Mouse (Mus musculus) kidney, embryonic 15.5 days (tissue): ENCODE data around the gene Pkdrej. TPM values are rescaled to one million over a fixed set of nuclear protein-coding genes. Genes with fewer than 3 reads are reported as not detected.
"Not testable (repeated sequence)": the region's sequence is repeated elsewhere in the genome, so short reads cannot be mapped to it uniquely, and the experiment has no call there.

Source experiments
- ATAC-seq: fragments of 200-750 bp; cut with Nextera tagmentation; replicated peaks from 2 replicates; pipeline ENCODE4 v1.8.0; 2017; ENCODE audit warnings: moderate TSS enrichment; ENCODE audit not compliant: low FRiP score
- H3K27ac ChIP-seq: fragments of 300-500 bp; sonication (generic); 2 replicates; pipeline ENCODE4 v1.5.1; 2015; ENCODE audit warnings: mild to moderate bottlenecking, inconsistent platforms
- H3K27me3 ChIP-seq: fragments of 300-500 bp; sonication (generic); 2 replicates; pipeline ENCODE4 v1.6.1; 2015; ENCODE audit warnings: inconsistent platforms
- H3K36me3 ChIP-seq: fragments of 300-500 bp; sonication (generic); 2 replicates; pipeline ENCODE4 v1.6.1; 2015; ENCODE audit warnings: inconsistent platforms
- H3K4me1 ChIP-seq: fragments of 300-500 bp; sonication (generic); 2 replicates; pipeline ENCODE4 v1.6.1; 2015; ENCODE audit warnings: inconsistent platforms
- H3K4me2 ChIP-seq: fragments of 300-500 bp; sonication (generic); 2 replicates; pipeline ENCODE4 v1.6.1; 2015; ENCODE audit warnings: moderate library complexity, mild to moderate bottlenecking, inconsistent platforms
- H3K4me3 ChIP-seq: fragments of 300-500 bp; sonication (generic); replicated peaks from 2 replicates; pipeline ENCODE4 v1.5.1; 2015; ENCODE audit warnings: mild to moderate bottlenecking, inconsistent platforms
- H3K9ac ChIP-seq: fragments of 300-500 bp; sonication (generic); 2 replicates; pipeline ENCODE4 v1.6.1; 2015; ENCODE audit warnings: mild to moderate bottlenecking, inconsistent platforms
- H3K9me3 ChIP-seq: fragments of 300-500 bp; sonication (generic); replicated peaks from 2 replicates; pipeline ENCODE4 v1.6.1; 2016; ENCODE audit warnings: inconsistent platforms
- WGBS: fragments of 180-500 bp; shearing (Covaris S2); methylation state at CpG from one replicate; pipeline ENCODE4 v1.1.7; 2015; ENCODE audit warnings: mixed read lengths; 5-methylcytosine and 5-hydroxymethylcytosine counted together
- polyA plus RNA-seq: library from polyadenylated mRNA; unstranded; fragments of >200 nt; fragmentation: Nextera tagmentation; extraction: Ambion mirVana; gene quantifications from 2 replicates; pipeline ENCODE4 v1.2.1, GENCODE M21; 2015

The Pkdrej gene
- 0.14 and 0.15 TPM in 2 replicates for polyA plus RNA-seq

DNA sequence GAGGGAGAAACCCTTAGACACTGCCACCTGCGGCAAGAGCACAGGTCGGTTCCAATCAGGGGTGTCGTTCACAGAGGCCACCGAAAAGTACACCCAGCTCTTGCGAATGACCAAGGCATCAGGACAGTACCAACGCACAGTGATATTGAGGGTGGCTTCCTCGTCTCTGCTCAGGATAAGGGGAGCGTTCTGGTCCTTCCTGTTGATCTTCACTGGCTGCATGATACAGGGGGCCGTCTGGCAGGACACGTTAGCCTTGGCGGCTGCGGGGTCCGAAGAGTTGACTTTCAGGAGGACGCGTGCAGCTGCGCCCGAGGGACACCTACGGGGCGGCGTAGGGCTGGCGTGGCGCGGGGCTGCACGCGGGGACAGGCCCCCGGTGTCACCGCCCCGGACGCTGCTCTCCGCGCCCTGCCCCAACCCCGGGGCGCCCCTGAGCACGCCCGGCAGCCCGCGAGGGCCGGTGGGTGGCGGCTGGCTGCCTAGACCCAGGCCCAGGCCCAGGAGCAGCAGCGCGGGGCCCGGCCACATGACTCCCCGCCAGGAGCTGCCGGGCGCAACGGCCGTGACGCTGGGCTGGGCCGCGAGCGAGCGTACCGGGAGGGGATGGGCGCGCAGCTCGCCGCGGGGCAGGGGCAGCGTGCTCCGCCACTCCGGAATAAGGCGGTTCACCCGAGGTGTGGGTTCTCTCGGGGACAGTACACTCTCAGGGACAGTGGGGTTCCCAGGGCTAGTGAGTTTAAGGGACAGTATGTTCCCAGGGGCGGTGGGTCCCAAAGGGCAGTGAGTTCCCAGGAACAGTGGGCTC, at the start of gene Pkdrej:
Gene Pkdrej (minus strand): TSS at position 532 of the 808 bp plus-strand sequence.
- peak; percentile 85 for ATAC-seq
- Histone ChIP-seq H3K27ac (no peak within 1 kb of the TSS), H3K27me3 (peaks cover 22% of the 10 kb centered on the region), H3K36me3 (no peaks in the 10 kb centered on the region), H3K4me2 (peak within 1 kb of the TSS; percentile 99), H3K9ac (peak within 1 kb of the TSS; percentile 63), H3K4me3 (peak within 1 kb of the TSS; percentile 54), H3K4me1 (peaks cover 15% of the 10 kb centered on the region), H3K9me3 (peaks cover 9% of the 10 kb centered on the region)
- 1% methylated on average over 57 of the region's 65 CpGs for WGBS

DNA sequence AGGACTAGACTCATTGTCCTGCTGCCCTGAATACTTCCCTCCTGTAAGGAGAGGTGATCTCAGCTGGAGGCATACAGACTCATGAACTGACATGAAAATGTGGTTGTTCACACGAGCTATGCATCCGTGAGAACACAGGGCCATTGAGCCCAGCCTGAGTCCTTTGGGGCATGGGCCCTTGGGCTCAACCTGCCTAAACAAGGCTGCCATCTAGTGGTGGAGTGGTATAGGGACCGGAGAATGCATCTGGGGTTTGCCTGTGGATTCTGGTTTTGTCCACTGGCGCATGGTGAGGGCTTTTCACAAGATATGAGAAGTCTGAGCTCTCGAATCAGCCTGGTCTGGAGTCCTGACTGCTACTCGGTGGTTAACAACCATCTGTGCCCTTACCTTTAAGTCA, 46.2 kb upstream of the Pkdrej start:
- Histone ChIP-seq H3K4me3 (no peak overlapping the region), H3K36me3 (peaks cover 91% of the 10 kb centered on the region), H3K9me3 (no peaks in the 10 kb centered on the region), H3K9ac (no peak overlapping the region), H3K27me3 (no peaks in the 10 kb centered on the region), H3K4me2 (no peak overlapping the region), H3K27ac (no peak overlapping the region), H3K4me1 (no peaks in the 10 kb centered on the region)
- 55% methylated on average over 6 of the region's 6 CpGs for WGBS
- ATAC-seq: no peak

DNA sequence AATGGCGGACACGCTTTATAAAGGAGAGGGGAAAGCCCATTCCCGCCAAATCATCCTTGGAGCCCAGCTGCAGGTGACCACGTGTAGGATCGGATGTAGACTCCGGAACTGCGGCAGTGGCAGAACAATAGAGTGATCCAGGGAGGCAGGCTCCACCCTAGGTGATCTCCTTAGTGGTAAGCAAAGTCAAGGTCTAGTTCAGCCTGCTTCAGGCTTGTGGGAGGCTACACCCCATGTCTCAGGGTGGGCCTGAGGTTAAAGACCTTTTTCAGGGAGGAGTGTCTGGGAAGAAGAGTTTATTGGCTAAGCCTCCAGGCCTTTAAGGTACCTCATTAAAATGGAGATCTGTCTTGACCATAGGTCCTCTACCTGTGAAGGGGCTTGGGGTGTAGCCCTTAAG, 44.4 kb upstream of the Pkdrej start:
- not testable (repeated sequence) for H3K4me2 ChIP-seq, H3K27ac ChIP-seq, ATAC-seq, H3K4me3 ChIP-seq, H3K9ac ChIP-seq, H3K9me3 ChIP-seq, H3K4me1 ChIP-seq, H3K27me3 ChIP-seq
- 90% methylated on average over 7 of the region's 7 CpGs for WGBS
- peaks cover 90% of the 10 kb centered on the region for H3K36me3 ChIP-seq

GRCm38 (mm10) chr15:85859490-85860031, 38.0 kb upstream of the Pkdrej start, which contains the start of gene Gtse1:
Gtse1 (plus strand) TSS chr15:85859745.
- Histone ChIP-seq H3K4me3 (peak within 1 kb of the TSS; percentile 69), H3K36me3 (peaks cover 36% of the 10 kb centered on the region), H3K9ac (peak within 1 kb of the TSS; percentile 77), H3K4me2 (peak within 1 kb of the TSS; percentile 89), H3K27ac (peak within 1 kb of the TSS; percentile 83), H3K27me3 (no peaks in the 10 kb centered on the region), H3K9me3 (no peaks in the 10 kb centered on the region), H3K4me1 (peaks cover 25% of the 10 kb centered on the region)
- WGBS: under 1% methylated on average over 42 of the region's 42 CpGs
- ATAC-seq: peak; percentile 98

- Histone ChIP-seq H3K4me2 (peak overlapping the region; percentile 89), H3K27me3 (no peaks in the 10 kb centered on the region), H3K9ac (peak overlapping the region; percentile 77), H3K4me1 (peaks cover 25% of the 10 kb centered on the region), H3K36me3 (peaks cover 31% of the 10 kb centered on the region), H3K9me3 (no peaks in the 10 kb centered on the region), H3K27ac (peak overlapping the region; percentile 83), H3K4me3 (peak overlapping the region; percentile 69)
- peak; percentile 23 for ATAC-seq
- 5% methylated on average over 15 of the region's 15 CpGs for WGBS
Measured at GRCm38 (mm10) chr15:85858980-85859489, 37.5 kb upstream of the Pkdrej start.

- WGBS: 87% methylated on average over 12 of the region's 12 CpGs
- Histone ChIP-seq H3K9me3 (no peaks in the 10 kb centered on the region), H3K27ac (no peak overlapping the region), H3K36me3 (no peaks in the 10 kb centered on the region), H3K9ac (no peak overlapping the region), H3K4me3 (no peak overlapping the region), H3K27me3 (no peaks in the 10 kb centered on the region), H3K4me1 (no peaks in the 10 kb centered on the region), H3K4me2 (no peak overlapping the region)
- ATAC-seq: no peak
Measured at GRCm38 (mm10) chr15:85851656-85852392, 30.3 kb upstream of the Pkdrej start.

- H3K4me1 ChIP-seq: no peaks in the 10 kb centered on the region
- no peak overlapping the region for H3K4me2 ChIP-seq
- H3K9me3 ChIP-seq: no peaks in the 10 kb centered on the region
- no peak overlapping the region for H3K9ac ChIP-seq
- H3K4me3 ChIP-seq: no peak overlapping the region
- no peak overlapping the region for H3K27ac ChIP-seq
- ATAC-seq: no peak
- H3K27me3 ChIP-seq: no peaks in the 10 kb centered on the region
- H3K36me3 ChIP-seq: no peaks in the 10 kb centered on the region
Measured at GRCm38 (mm10) chr15:85845071-85845470, 23.5 kb upstream of the Pkdrej start.

DNA sequence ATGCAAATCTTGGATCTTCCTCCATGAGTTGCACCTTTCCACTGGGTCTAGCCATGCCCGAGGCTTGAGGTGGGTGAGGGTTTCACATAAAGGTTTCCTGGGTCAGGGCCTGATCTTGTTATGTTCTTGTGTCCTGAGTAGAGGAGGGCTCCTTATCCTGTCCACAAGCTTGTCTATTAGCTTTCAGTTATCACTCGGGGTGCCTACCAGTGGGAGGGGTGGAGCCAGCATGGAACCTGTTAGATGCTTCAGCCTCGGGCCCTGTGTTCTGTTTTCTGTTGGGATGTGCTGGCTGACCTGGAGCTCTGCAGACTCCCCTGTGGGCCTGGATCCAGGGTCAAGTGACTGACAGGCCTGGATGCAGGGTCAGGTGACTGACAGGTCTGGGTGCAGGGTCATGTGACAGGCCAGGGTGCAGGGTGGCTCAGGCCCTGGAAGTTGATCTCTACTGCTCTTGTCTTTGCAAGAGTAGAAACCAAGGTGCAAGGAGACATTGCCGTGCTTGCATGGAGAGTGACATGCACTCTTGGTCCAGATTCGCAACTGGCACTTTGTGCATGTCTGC, 20.3 kb upstream of the Pkdrej start:
- no peak overlapping the region for H3K4me3 ChIP-seq
- no peaks in the 10 kb centered on the region for H3K4me1 ChIP-seq
- H3K36me3 ChIP-seq: no peaks in the 10 kb centered on the region
- ATAC-seq: no peak
- H3K4me2 ChIP-seq: no peak overlapping the region
- WGBS: 76% methylated on average over 5 of the region's 5 CpGs
- H3K9ac ChIP-seq: no peak overlapping the region
- H3K27me3 ChIP-seq: no peaks in the 10 kb centered on the region
- H3K9me3 ChIP-seq: no peaks in the 10 kb centered on the region
- H3K27ac ChIP-seq: no peak overlapping the region

DNA sequence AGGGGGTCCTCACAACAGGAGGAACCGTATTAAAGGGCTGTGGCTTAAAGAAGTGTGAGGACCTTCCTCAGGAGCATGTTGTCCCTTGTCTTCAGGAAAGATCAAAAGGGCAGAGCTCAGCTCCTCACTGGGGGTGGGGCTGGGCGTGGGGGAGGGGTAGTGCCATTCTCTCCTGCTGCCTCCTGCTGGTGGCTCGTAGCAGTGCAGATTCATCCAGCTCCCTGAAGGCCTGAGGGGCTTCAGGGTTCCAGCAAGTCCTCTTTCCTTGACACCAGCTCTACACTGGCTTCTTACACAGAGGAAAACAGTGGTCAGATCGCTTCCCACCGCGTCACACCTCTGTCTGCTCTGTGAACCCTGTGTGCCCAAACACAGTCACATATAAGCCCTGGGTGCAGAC, 19.4 kb upstream of the Pkdrej start:
- 31% methylated on average over 6 of the region's 6 CpGs for WGBS
- H3K9ac ChIP-seq: no peak overlapping the region
- H3K9me3 ChIP-seq: no peaks in the 10 kb centered on the region
- H3K27me3 ChIP-seq: no peaks in the 10 kb centered on the region
- no peak for ATAC-seq
- no peak overlapping the region for H3K4me2 ChIP-seq
- no peak overlapping the region for H3K27ac ChIP-seq
- no peaks in the 10 kb centered on the region for H3K4me1 ChIP-seq
- no peak overlapping the region for H3K4me3 ChIP-seq
- 0 out of 2 replicates have a peak, but pooled peaks cover 5% of the 10 kb centered on the region for H3K36me3 ChIP-seq

DNA sequence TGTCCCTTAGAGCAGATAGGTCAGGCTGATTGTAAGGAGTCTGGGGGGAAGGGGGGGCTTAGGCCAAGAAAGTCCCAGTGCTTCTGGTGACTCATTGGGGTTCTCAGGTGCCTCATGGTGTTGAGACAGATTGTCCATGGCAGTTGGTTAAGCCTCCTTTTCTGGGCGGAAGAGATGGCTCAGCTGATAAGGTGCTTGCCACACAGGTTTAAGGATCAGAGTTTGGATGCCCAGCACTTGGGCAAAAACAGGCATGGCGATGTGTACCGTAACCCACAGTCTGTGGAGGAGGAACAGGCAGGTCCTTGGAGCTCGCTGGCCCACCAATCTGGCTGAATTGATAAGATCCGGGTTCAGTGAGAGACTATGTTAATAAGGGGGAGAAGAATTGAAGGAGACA, 15.4 kb upstream of the Pkdrej start:
- H3K27me3 ChIP-seq: no peaks in the 10 kb centered on the region
- H3K4me2 ChIP-seq: no peak overlapping the region
- no peak overlapping the region for H3K4me3 ChIP-seq
- 88% methylated on average over 5 of the region's 5 CpGs for WGBS
- H3K9ac ChIP-seq: no peak overlapping the region
- 0 out of 2 replicates have a peak, but pooled peaks cover 5% of the 10 kb centered on the region for H3K36me3 ChIP-seq
- H3K9me3 ChIP-seq: no peaks in the 10 kb centered on the region
- no peak overlapping the region for H3K27ac ChIP-seq
- no peak for ATAC-seq
- peaks cover 8% of the 10 kb centered on the region for H3K4me1 ChIP-seq

DNA sequence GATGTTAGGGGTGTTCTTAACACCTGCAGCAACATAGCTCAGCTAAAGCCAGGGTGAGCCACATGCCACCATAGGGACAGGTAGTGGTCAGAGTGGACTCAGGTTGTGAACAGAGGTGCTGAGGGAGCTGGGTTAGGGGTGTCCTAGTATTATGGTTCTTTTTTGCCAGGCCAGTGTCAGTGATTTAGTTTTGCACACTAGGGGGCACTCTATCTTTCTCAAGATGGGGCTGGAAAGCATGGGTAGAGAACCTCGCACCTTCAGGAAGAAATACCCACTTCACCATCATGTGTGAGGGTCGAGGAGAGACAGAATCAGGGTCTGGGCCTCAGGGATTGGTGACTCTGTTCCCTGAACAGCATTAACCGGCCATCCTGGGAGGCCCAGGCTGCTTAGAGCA, 13.8 kb upstream of the Pkdrej start:
- Histone ChIP-seq H3K27me3 (no peaks in the 10 kb centered on the region), H3K36me3 (0 out of 2 replicates have a peak, but pooled peaks cover 5% of the 10 kb centered on the region), H3K9ac (no peak overlapping the region), H3K4me3 (no peak overlapping the region), H3K4me2 (no peak overlapping the region), H3K9me3 (no peaks in the 10 kb centered on the region), H3K4me1 (peaks cover 14% of the 10 kb centered on the region), H3K27ac (no peak overlapping the region)
- WGBS: 65% methylated on average over 3 of the region's 3 CpGs
- ATAC-seq: no peak
